Mouse (Mus musculus): Measurements from ENCODE around the gene Tcl1b3. TPM values are rescaled to one million over a fixed set of nuclear protein-coding genes. Genes with fewer than 3 reads are reported as not detected.
"Not testable (repeated sequence)": the region's sequence is repeated elsewhere in the genome, so short reads cannot be mapped to it uniquely, and the experiment has no call there.

Gene Tcl1b3
- polyA plus RNA-seq, 1 experiment from 2014 or later, result not detected

GRCm38 (mm10) chr12:105188980-105189379, 1.9 kb upstream of the Tcl1b3 start:
- H3K9ac ChIP-seq (replicated peaks); H3K27me3 ChIP-seq; H3K4me1 ChIP-seq (replicated peaks); ATAC-seq (ENCODE audit: insufficient number of reproducible peaks, insufficient read depth, low FRiP score, low TSS enrichment, low read depth); H3K4me3 ChIP-seq (replicated peaks); H3K9me3 ChIP-seq; H3K4me2 ChIP-seq; H3K27ac ChIP-seq; H3K36me3 ChIP-seq: not testable (repeated sequence)
- WGBS, result 48% methylated on average over 2 of the region's 2 CpGs

- not testable (repeated sequence) for H3K4me2 ChIP-seq; ATAC-seq (ENCODE audit: insufficient number of reproducible peaks, insufficient read depth, low FRiP score, low TSS enrichment, low read depth)
- WGBS, result 79% methylated on average over 7 of the region's 7 CpGs
These were observed 9.0 kb downstream of the Tcl1b3 start for GRCm38 (mm10) chr12:105199684-105200497.

GRCm38 (mm10) chr12:105201657-105202056, 10.8 kb downstream of the Tcl1b3 start, which contains the start of gene Tcl1b4:
Gene Tcl1b4 (plus strand): TSS chr12:105201957.
- H3K9ac ChIP-seq (replicated peaks); H3K27me3 ChIP-seq; H3K36me3 ChIP-seq; H3K9me3 ChIP-seq; H3K4me2 ChIP-seq; ATAC-seq (ENCODE audit: insufficient number of reproducible peaks, insufficient read depth, low FRiP score, low TSS enrichment, low read depth); H3K27ac ChIP-seq; H3K4me3 ChIP-seq (replicated peaks); H3K4me1 ChIP-seq (replicated peaks): not testable (repeated sequence)
- 82% methylated on average over 1 of the region's 1 CpGs for WGBS

More at GRCm38 (mm10) chr12:105199684-105200497, 9.0 kb downstream of the Tcl1b3 start:
- H3K9ac ChIP-seq (replicated peaks); H3K4me1 ChIP-seq (replicated peaks); H3K9me3 ChIP-seq; H3K4me3 ChIP-seq (replicated peaks); H3K36me3 ChIP-seq; H3K27me3 ChIP-seq; H3K27ac ChIP-seq: not testable (repeated sequence)

- Histone ChIP-seq H3K27ac (no peak overlapping the region), H3K4me1 (replicated peaks) (peaks cover 11% of the 10 kb centered on the region), H3K27me3 (no peaks in the 10 kb centered on the region; the same call in 1 of the 2 replicates), H3K9me3 (no peaks in the 10 kb centered on the region), H3K36me3 (no peaks in the 10 kb centered on the region), H3K4me3 (replicated peaks) (no peak overlapping the region), H3K4me2 (no peak overlapping the region), H3K9ac (replicated peaks) (no peak overlapping the region)
- WGBS, result 63% methylated on average over 1 of the region's 1 CpGs
- ATAC-seq (ENCODE audit: insufficient number of reproducible peaks, insufficient read depth, low FRiP score, low TSS enrichment, low read depth), result no peak
These were observed 16.2 kb downstream of the Tcl1b3 start for GRCm38 (mm10) chr12:105207071-105207470.

- Histone ChIP-seq H3K27ac (no peak overlapping the region), H3K9ac (replicated peaks) (no peak overlapping the region), H3K9me3 (no peaks in the 10 kb centered on the region), H3K4me1 (replicated peaks) (peaks cover 11% of the 10 kb centered on the region), H3K36me3 (no peaks in the 10 kb centered on the region), H3K4me2 (no peak overlapping the region), H3K4me3 (replicated peaks) (no peak overlapping the region), H3K27me3 (no peaks in the 10 kb centered on the region; the same call in 1 of the 2 replicates)
- WGBS, result 91% methylated on average over 1 of the region's 1 CpGs
- no peak for ATAC-seq (ENCODE audit: insufficient number of reproducible peaks, insufficient read depth, low FRiP score, low TSS enrichment, low read depth)
These were observed 17.6 kb downstream of the Tcl1b3 start for GRCm38 (mm10) chr12:105208441-105208840.

- Histone ChIP-seq H3K4me2 (no peak overlapping the region), H3K9me3 (no peaks in the 10 kb centered on the region), H3K27ac (no peak overlapping the region), H3K4me3 (replicated peaks) (no peak overlapping the region), H3K27me3 (no peaks in the 10 kb centered on the region; the same call in 1 of the 2 replicates), H3K9ac (replicated peaks) (no peak overlapping the region), H3K4me1 (replicated peaks) (peaks cover 11% of the 10 kb centered on the region), H3K36me3 (no peaks in the 10 kb centered on the region)
- no peak for ATAC-seq (ENCODE audit: insufficient number of reproducible peaks, insufficient read depth, low FRiP score, low TSS enrichment, low read depth)
- 91% methylated on average over 7 of the region's 7 CpGs for WGBS
These were observed 18.4 kb downstream of the Tcl1b3 start for GRCm38 (mm10) chr12:105209231-105209630.

GRCm38 (mm10) chr12:105217101-105217760, 26.4 kb downstream of the Tcl1b3 start:
- Histone ChIP-seq H3K4me2 (no peak overlapping the region), H3K27ac (no peak overlapping the region), H3K9ac (replicated peaks) (no peak overlapping the region), H3K9me3 (no peaks in the 10 kb centered on the region), H3K36me3 (no peaks in the 10 kb centered on the region), H3K27me3 (no peaks in the 10 kb centered on the region), H3K4me3 (replicated peaks) (no peak overlapping the region), H3K4me1 (replicated peaks) (no peaks in the 10 kb centered on the region)
- WGBS, result 84% methylated on average over 7 of the region's 7 CpGs
- ATAC-seq (ENCODE audit: insufficient number of reproducible peaks, insufficient read depth, low FRiP score, low TSS enrichment, low read depth), result no peak

GRCm38 (mm10) chr12:105222601-105223319, 31.9 kb downstream of the Tcl1b3 start, which contains the start of gene Tcl1:
Gene Tcl1 (minus strand): TSS chr12:105222793.
- H3K27ac ChIP-seq, result no peak within 1 kb of the TSS
- H3K4me2 ChIP-seq, result no peak within 1 kb of the TSS
- no peaks in the 10 kb centered on the region for H3K4me1 ChIP-seq (replicated peaks)
- no peaks in the 10 kb centered on the region for H3K27me3 ChIP-seq
- no peak within 1 kb of the TSS for H3K9ac ChIP-seq (replicated peaks)
- H3K9me3 ChIP-seq, result no peaks in the 10 kb centered on the region
- ATAC-seq (ENCODE audit: insufficient number of reproducible peaks, insufficient read depth, low FRiP score, low TSS enrichment, low read depth), result no peak
- no peak within 1 kb of the TSS for H3K4me3 ChIP-seq (replicated peaks)
- H3K36me3 ChIP-seq, result no peaks in the 10 kb centered on the region
- WGBS, result 83% methylated on average over 22 of the region's 22 CpGs

- Histone ChIP-seq H3K27me3 (no peaks in the 10 kb centered on the region), H3K36me3 (no peaks in the 10 kb centered on the region), H3K27ac (no peak overlapping the region), H3K4me2 (no peak overlapping the region), H3K9me3 (no peaks in the 10 kb centered on the region), H3K9ac (replicated peaks) (no peak overlapping the region), H3K4me1 (replicated peaks) (no peaks in the 10 kb centered on the region), H3K4me3 (replicated peaks) (no peak overlapping the region)
- no peak for ATAC-seq (ENCODE audit: insufficient number of reproducible peaks, insufficient read depth, low FRiP score, low TSS enrichment, low read depth)
- 62% methylated on average over 16 of the region's 16 CpGs for WGBS
These were observed 33.9 kb downstream of the Tcl1b3 start for GRCm38 (mm10) chr12:105224621-105225320.

GRCm38 (mm10) chr12:105234362-105234761, 43.5 kb downstream of the Tcl1b3 start:
- H3K27me3 ChIP-seq, result no peaks in the 10 kb centered on the region
- no peaks in the 10 kb centered on the region for H3K36me3 ChIP-seq
- H3K27ac ChIP-seq, result no peak overlapping the region
- no peaks in the 10 kb centered on the region for H3K4me1 ChIP-seq (replicated peaks)
- H3K9ac ChIP-seq (replicated peaks), result no peak overlapping the region
- H3K9me3 ChIP-seq, result no peaks in the 10 kb centered on the region
- H3K4me2 ChIP-seq, result no peak overlapping the region
- 73% methylated on average over 11 of the region's 11 CpGs for WGBS
- H3K4me3 ChIP-seq (replicated peaks), result no peak overlapping the region
- no peak for ATAC-seq (ENCODE audit: insufficient number of reproducible peaks, insufficient read depth, low FRiP score, low TSS enrichment, low read depth)
